Mouse (Mus musculus) embryonic facial prominence, embryonic 12.5 days (tissue): ENCODE results near the gene 6030498E09Rik. TPM values are rescaled to one million over a fixed set of nuclear protein-coding genes. Genes with fewer than 3 reads are reported as not detected.

ENCODE experiments used
- ATAC-seq: fragments of 200-750 bp; cut with Nextera tagmentation; 2 replicates; pipeline ENCODE4 v1.8.0; 2017; ENCODE audit not compliant: insufficient number of reproducible peaks, insufficient read depth, low FRiP score, low TSS enrichment
- H3K27ac ChIP-seq: fragments of 300-500 bp; sonication (generic); 2 replicates; pipeline ENCODE4 v1.5.1; 2016; ENCODE audit warnings: mild to moderate bottlenecking
- H3K27me3 ChIP-seq: fragments of 300-500 bp; sonication (generic); 2 replicates; pipeline ENCODE4 v1.6.1; 2016; ENCODE audit warnings: mild to moderate bottlenecking, moderate library complexity
- H3K36me3 ChIP-seq: fragments of 300-500 bp; sonication (generic); 2 replicates; pipeline ENCODE4 v1.6.1; 2016; ENCODE audit warnings: mild to moderate bottlenecking
- H3K4me1 ChIP-seq: fragments of 300-500 bp; sonication (generic); 2 replicates; pipeline ENCODE4 v1.6.1; 2016
- H3K4me2 ChIP-seq: fragments of 300-500 bp; sonication (generic); replicated peaks from 2 replicates; pipeline ENCODE4 v1.6.1; 2016; ENCODE audit warnings: mild to moderate bottlenecking, moderate library complexity
- H3K4me3 ChIP-seq: fragments of 300-500 bp; sonication (generic); 2 replicates; pipeline ENCODE4 v1.5.1; 2016; ENCODE audit warnings: mild to moderate bottlenecking
- H3K9ac ChIP-seq: fragments of 300-500 bp; sonication (generic); 2 replicates; pipeline ENCODE4 v1.6.1; 2016; ENCODE audit warnings: mild to moderate bottlenecking, moderate library complexity
- H3K9me3 ChIP-seq: fragments of 300-500 bp; sonication (generic); 2 replicates; pipeline ENCODE4 v1.6.1; 2016; ENCODE audit warnings: mild to moderate bottlenecking, moderate library complexity
- WGBS: fragments of 180-500 bp; shearing (Covaris S2); methylation state at CpG from one replicate; pipeline ENCODE4 v1.1.7; 2016; 5-methylcytosine and 5-hydroxymethylcytosine counted together
- polyA plus RNA-seq: library from polyadenylated mRNA; unstranded; fragments of >200 nt; fragmentation: Nextera tagmentation; extraction: Ambion mirVana; gene quantifications from 2 replicates; pipeline ENCODE4 v1.2.1, GENCODE M21; 2016

6030498E09Rik gene
- polyA plus RNA-seq: not detected in 2 replicates

- Histone ChIP-seq H3K4me1 (no peaks in the 10 kb centered on the region), H3K4me3 (no peak within 1 kb of the TSS), H3K36me3 (no peaks in the 10 kb centered on the region), H3K27me3 (no peaks in the 10 kb centered on the region), H3K9me3 (no peaks in the 10 kb centered on the region), H3K4me2 (no peak within 1 kb of the TSS), H3K9ac (no peak within 1 kb of the TSS), H3K27ac (no peak within 1 kb of the TSS)
- 73% methylated on average over 9 of the region's 9 CpGs for WGBS
- no peak for ATAC-seq
These were observed at the start of gene 6030498E09Rik for GRCm38 (mm10) chrX:38772478-38772877. 6030498E09Rik (plus strand) TSS chrX:38772671.

- H3K9ac ChIP-seq: no peak overlapping the region
- no peak overlapping the region for H3K4me3 ChIP-seq
- no peak overlapping the region for H3K27ac ChIP-seq
- H3K36me3 ChIP-seq: no peaks in the 10 kb centered on the region
- 52% methylated on average over 5 of the region's 5 CpGs for WGBS
- no peak overlapping the region for H3K4me2 ChIP-seq
- no peak for ATAC-seq
- H3K27me3 ChIP-seq: no peaks in the 10 kb centered on the region
- H3K9me3 ChIP-seq: no peaks in the 10 kb centered on the region
- H3K4me1 ChIP-seq: no peaks in the 10 kb centered on the region
These were observed 42.4 kb upstream of the 6030498E09Rik start for GRCm38 (mm10) chrX:38730081-38730480.

GRCm38 (mm10) chrX:38730639-38731038 lies 41.8 kb upstream of the 6030498E09Rik start:
- no peak for ATAC-seq
- H3K27ac ChIP-seq: no peak overlapping the region

GRCm38 (mm10) chrX:38733683-38734082 lies 38.8 kb upstream of the 6030498E09Rik start:
- Histone ChIP-seq H3K9me3 (no peaks in the 10 kb centered on the region), H3K4me1 (no peaks in the 10 kb centered on the region), H3K4me2 (no peak overlapping the region), H3K36me3 (no peaks in the 10 kb centered on the region), H3K4me3 (no peak overlapping the region), H3K9ac (no peak overlapping the region), H3K27ac (no peak overlapping the region; the same call in 1 of the 2 replicates), H3K27me3 (no peaks in the 10 kb centered on the region)
- ATAC-seq: no peak
- WGBS: 90% methylated on average over 5 of the region's 5 CpGs

More at GRCm38 (mm10) chrX:38730639-38731038, 41.8 kb upstream of the 6030498E09Rik start:
- Histone ChIP-seq H3K27me3 (no peaks in the 10 kb centered on the region), H3K36me3 (no peaks in the 10 kb centered on the region), H3K4me3 (no peak overlapping the region), H3K9ac (no peak overlapping the region), H3K4me2 (no peak overlapping the region), H3K4me1 (no peaks in the 10 kb centered on the region), H3K9me3 (no peaks in the 10 kb centered on the region)
- 48% methylated on average over 2 of the region's 2 CpGs for WGBS

GRCm38 (mm10) chrX:38734916-38735880 lies 37.3 kb upstream of the 6030498E09Rik start:
- Histone ChIP-seq H3K9ac (no peak overlapping the region), H3K27ac (peak overlapping the region; percentile 78), H3K4me1 (no peaks in the 10 kb centered on the region), H3K4me2 (no peak overlapping the region), H3K36me3 (no peaks in the 10 kb centered on the region), H3K27me3 (no peaks in the 10 kb centered on the region), H3K4me3 (no peak overlapping the region), H3K9me3 (no peaks in the 10 kb centered on the region)
- ATAC-seq: 0 out of 2 replicates have a peak, but pooled peaks have one; percentile 35
- 41% methylated on average over 13 of the region's 13 CpGs for WGBS

GRCm38 (mm10) chrX:38771453-38771852 lies 1.0 kb upstream of the 6030498E09Rik start:
- Histone ChIP-seq H3K4me2 (no peak overlapping the region), H3K4me1 (no peaks in the 10 kb centered on the region), H3K9me3 (no peaks in the 10 kb centered on the region), H3K9ac (no peak overlapping the region), H3K27ac (no peak overlapping the region), H3K4me3 (no peak overlapping the region), H3K36me3 (no peaks in the 10 kb centered on the region), H3K27me3 (no peaks in the 10 kb centered on the region)
- ATAC-seq: 0 out of 2 replicates have a peak, but pooled peaks have one; percentile 28
- WGBS: 68% methylated on average over 2 of the region's 2 CpGs

- no peaks in the 10 kb centered on the region for H3K27me3 ChIP-seq
- H3K27ac ChIP-seq: no peak overlapping the region
- 39% methylated on average over 3 of the region's 3 CpGs for WGBS
- H3K4me2 ChIP-seq: no peak overlapping the region
- no peaks in the 10 kb centered on the region for H3K9me3 ChIP-seq
- no peak overlapping the region for H3K9ac ChIP-seq
- ATAC-seq: no peak
- no peaks in the 10 kb centered on the region for H3K4me1 ChIP-seq
- H3K4me3 ChIP-seq: no peak overlapping the region
- no peaks in the 10 kb centered on the region for H3K36me3 ChIP-seq
These were observed 585 bp upstream of the 6030498E09Rik start for GRCm38 (mm10) chrX:38771886-38772285.

- H3K27ac ChIP-seq: no peak overlapping the region
- no peak overlapping the region for H3K9ac ChIP-seq
- no peak overlapping the region for H3K4me2 ChIP-seq
- H3K27me3 ChIP-seq: no peaks in the 10 kb centered on the region
- no peaks in the 10 kb centered on the region for H3K36me3 ChIP-seq
- no peaks in the 10 kb centered on the region for H3K4me1 ChIP-seq
- H3K9me3 ChIP-seq: no peaks in the 10 kb centered on the region
- WGBS: 68% methylated on average over 3 of the region's 3 CpGs
- no peak for ATAC-seq
- no peak overlapping the region for H3K4me3 ChIP-seq
These were observed 21.9 kb downstream of the 6030498E09Rik start for GRCm38 (mm10) chrX:38794373-38794772.

- no peak overlapping the region for H3K9ac ChIP-seq
- no peak overlapping the region for H3K4me3 ChIP-seq
- no peak for ATAC-seq
- 81% methylated on average over 3 of the region's 3 CpGs for WGBS
- no peaks in the 10 kb centered on the region for H3K9me3 ChIP-seq
- no peaks in the 10 kb centered on the region for H3K36me3 ChIP-seq
- H3K4me2 ChIP-seq: no peak overlapping the region
- no peak overlapping the region for H3K27ac ChIP-seq
- H3K4me1 ChIP-seq: no peaks in the 10 kb centered on the region
- H3K27me3 ChIP-seq: no peaks in the 10 kb centered on the region
These were observed 41.5 kb downstream of the 6030498E09Rik start for GRCm38 (mm10) chrX:38813934-38814333.

GRCm38 (mm10) chrX:38816841-38817240 lies 44.4 kb downstream of the 6030498E09Rik start:
- H3K4me3 ChIP-seq: no peak overlapping the region
- H3K9ac ChIP-seq: no peak overlapping the region
- no peaks in the 10 kb centered on the region for H3K27me3 ChIP-seq
- H3K36me3 ChIP-seq: no peaks in the 10 kb centered on the region
- no peak overlapping the region for H3K27ac ChIP-seq
- ATAC-seq: no peak
- 65% methylated on average over 3 of the region's 3 CpGs for WGBS
- no peaks in the 10 kb centered on the region for H3K9me3 ChIP-seq
- H3K4me2 ChIP-seq: no peak overlapping the region
- H3K4me1 ChIP-seq: no peaks in the 10 kb centered on the region

- H3K36me3 ChIP-seq: no peaks in the 10 kb centered on the region
- H3K27ac ChIP-seq: no peak overlapping the region
- no peak overlapping the region for H3K4me3 ChIP-seq
- no peak overlapping the region for H3K9ac ChIP-seq
- no peak overlapping the region for H3K4me2 ChIP-seq
- ATAC-seq: no peak
- no peaks in the 10 kb centered on the region for H3K4me1 ChIP-seq
- H3K27me3 ChIP-seq: no peaks in the 10 kb centered on the region
- 47% methylated on average over 1 of the region's 1 CpGs for WGBS
- H3K9me3 ChIP-seq: no peaks in the 10 kb centered on the region
These were observed 186.1 kb downstream of the 6030498E09Rik start for GRCm38 (mm10) chrX:38958571-38958970.

GRCm38 (mm10) chrX:38996265-38996664 lies 223.8 kb downstream of the 6030498E09Rik start:
- Histone ChIP-seq H3K9me3 (no peaks in the 10 kb centered on the region), H3K4me1 (no peaks in the 10 kb centered on the region), H3K4me2 (no peak overlapping the region), H3K4me3 (no peak overlapping the region), H3K9ac (no peak overlapping the region), H3K27ac (no peak overlapping the region), H3K27me3 (no peaks in the 10 kb centered on the region), H3K36me3 (no peaks in the 10 kb centered on the region)
- 82% methylated on average over 5 of the region's 5 CpGs for WGBS
- ATAC-seq: no peak
